Mouse (Mus musculus) mesoderm, embryonic 11.5 days (tissue): Measurements from ENCODE around the gene Dlg1.
A peak's percentile ranks its signal among the peaks of the same experiment; 100 is the strongest.

Experiments
- DNase-seq: peaks from one replicate; pipeline ENCODE4 v3.0.0-alpha.2; 2012; ENCODE audit warnings: low read depth, low spot score

Dlg1 gene

GRCm38 (mm10) chr16:31737081-31737480 lies 73.8 kb downstream of the Dlg1 start:
- no peak for DNase-seq

- no peak for DNase-seq
Measured at GRCm38 (mm10) chr16:31737761-31738160, 74.5 kb downstream of the Dlg1 start.

- DNase-seq = no peak
Measured at GRCm38 (mm10) chr16:31740271-31740670, 77.0 kb downstream of the Dlg1 start.

GRCm38 (mm10) chr16:31740704-31741103 lies 77.5 kb downstream of the Dlg1 start:
- DNase-seq = no peak

- DNase-seq = peak; percentile 33
Measured at GRCm38 (mm10) chr16:31750526-31750925, 87.3 kb downstream of the Dlg1 start.

- DNase-seq = peak; percentile 30
Measured at GRCm38 (mm10) chr16:31754172-31755025, 91.2 kb downstream of the Dlg1 start.

GRCm38 (mm10) chr16:31755053-31755452 lies 91.8 kb downstream of the Dlg1 start:
- DNase-seq = no peak

GRCm38 (mm10) chr16:31756436-31756835 lies 93.2 kb downstream of the Dlg1 start:
- DNase-seq = no peak

- DNase-seq = no peak
Measured at GRCm38 (mm10) chr16:31757606-31758005, 94.4 kb downstream of the Dlg1 start.

- no peak for DNase-seq
Measured at GRCm38 (mm10) chr16:31759416-31759815, 96.2 kb downstream of the Dlg1 start.

GRCm38 (mm10) chr16:31766298-31766697 lies 103.1 kb downstream of the Dlg1 start:
- no peak for DNase-seq

GRCm38 (mm10) chr16:31766715-31767114 lies 103.5 kb downstream of the Dlg1 start:
- peak; percentile 24 for DNase-seq

- DNase-seq = no peak
Measured at GRCm38 (mm10) chr16:31775924-31776323, 112.7 kb downstream of the Dlg1 start.

GRCm38 (mm10) chr16:31781015-31781414 lies 117.8 kb downstream of the Dlg1 start:
- no peak for DNase-seq

GRCm38 (mm10) chr16:31790056-31790455 lies 126.8 kb downstream of the Dlg1 start:
- no peak for DNase-seq

GRCm38 (mm10) chr16:31803644-31804043 lies 140.4 kb downstream of the Dlg1 start:
- DNase-seq = no peak

GRCm38 (mm10) chr16:31826049-31826448 lies 162.8 kb downstream of the Dlg1 start:
- peak; percentile 47 for DNase-seq

GRCm38 (mm10) chr16:31830726-31831125 lies 167.5 kb downstream of the Dlg1 start:
- no peak for DNase-seq

GRCm38 (mm10) chr16:31832630-31833422 lies 169.6 kb downstream of the Dlg1 start:
- no peak for DNase-seq

GRCm38 (mm10) chr16:31834011-31834584 lies 170.9 kb downstream of the Dlg1 start:
- DNase-seq = peak; percentile 11

GRCm38 (mm10) chr16:31834662-31835318 lies 171.5 kb downstream of the Dlg1 start:
- no peak for DNase-seq

GRCm38 (mm10) chr16:31837362-31837761 lies 174.1 kb downstream of the Dlg1 start:
- no peak for DNase-seq
